In the genomic region with DNA sequence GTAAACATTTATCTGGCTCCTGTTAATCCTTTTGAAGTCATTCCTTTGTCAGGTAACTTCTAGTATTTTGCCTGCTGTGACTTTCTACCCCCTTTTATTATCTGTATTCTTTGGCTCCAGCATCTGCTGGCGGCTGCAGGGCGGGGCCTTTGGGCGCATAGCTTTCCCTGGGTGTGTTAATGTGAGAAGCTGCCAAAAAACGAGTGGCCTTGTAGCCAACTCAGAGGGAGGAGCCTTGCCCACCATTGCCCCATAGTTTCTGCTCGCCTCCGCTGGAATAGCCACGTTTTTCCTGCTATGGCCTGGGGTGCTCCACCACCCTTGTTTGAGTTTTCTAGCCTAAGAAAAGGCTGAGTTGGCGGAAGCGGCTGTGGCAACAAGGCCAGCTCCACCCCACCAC, we compare ENCODE assay signal across 23 mouse cellular contexts. TPM values are rescaled to one million over a fixed set of nuclear protein-coding genes. Genes with fewer than 3 reads are reported as not detected.
DNase-seq lines count a peak whose midpoint lies in the region; ATAC-seq and TF ChIP-seq lines count a peak whose summit lies in the region.
"Had no signal": no experiment of that assay in that cellular context is flagged by ENCODE, and none has a peak within 500 bp of the region (broad histone marks: within the 10 kb centered on the region; RNA-seq: fewer than 3 reads in every experiment).

No protein-coding gene starts in this region.

- no peak for TF ChIP-seq EP300 in heart, postnatal 0 days (IDR thresholded peaks at IDR 0.05; ENCODE audit: low read depth)

- DNase-seq in heart, postnatal 0 days (ENCODE audit: low spot score): no peak
- no peak for DNase-seq in heart, adult 9 months (ENCODE audit: low spot score in 2 of 2)
- DNase-seq in ES-CJ7 (ENCODE audit: low read depth, low spot score): peak; percentile 60
- peak; percentile 58 for DNase-seq in large intestine, adult 2 months (ENCODE audit: low read depth, low spot score)
- no peak for DNase-seq in layer of hippocampus, adult 8-10 months (ENCODE audit: low spot score in 2 of 2)
- no peak for DNase-seq in testis, postnatal 14 days (ENCODE audit: low spot score)
- DNase-seq: adrenal gland, adult 8-10 months; cerebellum, adult 8-10 months; kidney, adult 11 months; layer of hippocampus, postnatal 36 days; midbrain, embryonic 14.5 days had no signal

- H3K27me3 ChIP-seq in heart, postnatal 0 days (ENCODE audit: control insufficient read depth, insufficient read depth, low read length): no peaks in the 10 kb centered on the region
- H3K27me3 ChIP-seq in E14TG2a.4 (ENCODE audit: insufficient read depth, low read length): no peaks in the 10 kb centered on the region
- H3K27me3 ChIP-seq in kidney, embryonic 14.5 days (ENCODE audit: control insufficient read depth, insufficient read depth, low read length): no peaks in the 10 kb centered on the region
- H3K27me3 ChIP-seq: embryonic facial prominence, embryonic 12.5 days; forebrain, embryonic 15.5 days; limb, embryonic 13.5 days; neural tube, embryonic 13.5 days had no signal

- no peak overlapping the region for H3K27ac ChIP-seq in heart, postnatal 0 days (ENCODE audit: low read depth)
- H3K27ac ChIP-seq in kidney, embryonic 14.5 days (ENCODE audit: low read depth, low read length): no peak overlapping the region
- H3K27ac ChIP-seq: embryonic facial prominence, embryonic 12.5 days; forebrain, embryonic 15.5 days; kidney, postnatal 0 days; limb, embryonic 13.5 days; neural tube, embryonic 13.5 days had no signal

- 63% methylated on average over 9 of the region's 9 CpGs for WGBS in heart, postnatal 0 days
- 28% methylated on average over 9 of the region's 9 CpGs for WGBS in large intestine, adult 2 months
- WGBS in kidney, embryonic 14.5 days: 75% methylated on average over 9 of the region's 9 CpGs

- TF ChIP-seq CTCF in heart, postnatal 0 days (IDR thresholded peaks at IDR 0.05; ENCODE audit: low read depth): no peak
- no peak for TF ChIP-seq CTCF in E14TG2a.4 (conservative IDR thresholded peaks at IDR 0.05; ENCODE audit: low read length)

- H3K9ac ChIP-seq in heart, postnatal 0 days (replicated peaks; ENCODE audit: low read depth, low read length): no peak overlapping the region
- H3K9ac ChIP-seq in kidney, embryonic 14.5 days (ENCODE audit: low read depth, low read length): no peak overlapping the region
- H3K9ac ChIP-seq: embryonic facial prominence, embryonic 12.5 days; forebrain, embryonic 15.5 days; limb, embryonic 13.5 days; neural tube, embryonic 13.5 days had no signal

- H3K4me1 ChIP-seq in heart, postnatal 0 days (ENCODE audit: control insufficient read depth, insufficient read depth): no peaks in the 10 kb centered on the region
- H3K4me1 ChIP-seq in E14TG2a.4 (replicated peaks; ENCODE audit: low read depth, low read length): no peaks in the 10 kb centered on the region
- no peaks in the 10 kb centered on the region for H3K4me1 ChIP-seq in kidney, embryonic 14.5 days (ENCODE audit: control insufficient read depth, insufficient read depth, low read length)
- H3K4me1 ChIP-seq: embryonic facial prominence, embryonic 12.5 days; forebrain, embryonic 15.5 days; limb, embryonic 13.5 days; neural tube, embryonic 13.5 days had no signal

- H3K36me3 ChIP-seq in heart, postnatal 0 days (replicated peaks; ENCODE audit: control insufficient read depth, insufficient read depth, low read length): no peaks in the 10 kb centered on the region
- H3K36me3 ChIP-seq in E14TG2a.4 (ENCODE audit: insufficient read depth, low read length): no peaks in the 10 kb centered on the region
- no peaks in the 10 kb centered on the region for H3K36me3 ChIP-seq in kidney, embryonic 14.5 days (ENCODE audit: control insufficient read depth, insufficient read depth, low read length)
- H3K36me3 ChIP-seq: embryonic facial prominence, embryonic 12.5 days; forebrain, embryonic 15.5 days; limb, embryonic 13.5 days; neural tube, embryonic 13.5 days had no signal

- no peak; the same call in 1 of the 2 replicates for ATAC-seq in heart, postnatal 0 days (ENCODE audit: insufficient read depth, low read depth)
- no peak for ATAC-seq in kidney, embryonic 14.5 days (ENCODE audit: low FRiP score, low TSS enrichment)
- ATAC-seq: forebrain, embryonic 15.5 days had no signal

- H3K4me2 ChIP-seq in heart, postnatal 0 days (ENCODE audit: low read depth, low read length): peak overlapping the region; percentile 28; the same call in 1 of the 2 replicates
- H3K4me2 ChIP-seq in kidney, embryonic 14.5 days (replicated peaks; ENCODE audit: low read depth, low read length): no peak overlapping the region
- H3K4me2 ChIP-seq: embryonic facial prominence, embryonic 12.5 days; forebrain, embryonic 15.5 days; limb, embryonic 13.5 days; neural tube, embryonic 13.5 days had no signal

- 0 out of 2 replicates have a peak, but pooled peaks cover 5% of the 10 kb centered on the region for H3K9me3 ChIP-seq in heart, postnatal 0 days (replicated peaks; ENCODE audit: control insufficient read depth, low read length)
- H3K9me3 ChIP-seq in E14TG2a.4 (ENCODE audit: low read length): peaks cover 69% of the 10 kb centered on the region
- peaks cover 7% of the 10 kb centered on the region for H3K9me3 ChIP-seq in kidney, embryonic 14.5 days (ENCODE audit: control insufficient read depth, low read length)
- H3K9me3 ChIP-seq: embryonic facial prominence, embryonic 12.5 days had no signal

- H3K4me3 ChIP-seq in heart, postnatal 0 days (ENCODE audit: low read depth, low read length): no peak overlapping the region
- peak overlapping the region; percentile 43 for H3K4me3 ChIP-seq in E14TG2a.4 (replicated peaks; ENCODE audit: low read length)
- no peak overlapping the region for H3K4me3 ChIP-seq in kidney, embryonic 14.5 days (ENCODE audit: low read length)
- H3K4me3 ChIP-seq: embryonic facial prominence, embryonic 12.5 days; forebrain, embryonic 15.5 days; limb, embryonic 13.5 days; neural tube, embryonic 13.5 days had no signal

RNA-seq across cellular contexts. Expression of a gene that starts 7.8 kb away (rescaled TPM):
- total RNA-seq in heart, postnatal 0 days (2014; rRNA removed; ENCODE audit: low replicate concordance): 0.46 TPM in 1 of 2 replicates, not detected in the other
- 1.6 and 1.7 TPM in 2 replicates for polyA plus RNA-seq in heart, postnatal 0 days (2015; fragmentation: Nextera tagmentation; extraction: Ambion mirVana)
- 26.4 and 30.3 TPM in 2 replicates for polyA plus RNA-seq in large intestine, adult 2 months (2012; rRNA removed)
- polyA plus RNA-seq in kidney, embryonic 14.5 days (2014; fragmentation: Nextera tagmentation; extraction: Ambion mirVana): 6.3 and 7.7 TPM in 2 replicates
- total RNA-seq in layer of hippocampus, adult 8-10 months (2022): 1 to 10 TPM in 2 of 4 experiments, not detected in 2; 1.7 to 2.9 TPM
- total RNA-seq: layer of hippocampus, postnatal 36 days had no signal

RNA-seq across cellular contexts. Expression of a gene that starts 32.7 kb away (rescaled TPM):
- 0.69 and 7.6 TPM in 2 replicates for total RNA-seq in heart, postnatal 0 days (2014; rRNA removed; ENCODE audit: low replicate concordance)
- polyA plus RNA-seq in heart, postnatal 0 days (2015; fragmentation: Nextera tagmentation; extraction: Ambion mirVana): 0.12 and 0.86 TPM in 2 replicates
- not detected in 2 replicates for polyA plus RNA-seq in large intestine, adult 2 months (2012; rRNA removed)
- 3.0 and 4.5 TPM in 2 replicates for polyA plus RNA-seq in kidney, embryonic 14.5 days (2014; fragmentation: Nextera tagmentation; extraction: Ambion mirVana)
- total RNA-seq in layer of hippocampus, adult 8-10 months (2022): 1 to 10 TPM; 2.1 to 2.8 (median 2.6) TPM
- total RNA-seq: common myeloid progenitor, adult 5-6 weeks had no signal
- polyA plus RNA-seq: embryonic facial prominence, embryonic 12.5 days; forebrain, embryonic 15.5 days; hindbrain, embryonic 11.5 days; limb, embryonic 13.5 days; midbrain, embryonic 14.5 days; neural tube, embryonic 13.5 days; small intestine, adult 2 months had no signal

RNA-seq across cellular contexts. Expression of a gene that starts 45.4 kb away (rescaled TPM):
- total RNA-seq in heart, postnatal 0 days (2014; rRNA removed; ENCODE audit: low replicate concordance): 0.04 and 1.6 TPM in 2 replicates
- polyA plus RNA-seq in heart, postnatal 0 days (2015; fragmentation: Nextera tagmentation; extraction: Ambion mirVana): 1.3 and 1.4 TPM in 2 replicates
- 7.9 and 10.5 TPM in 2 replicates for polyA plus RNA-seq in large intestine, adult 2 months (2012; rRNA removed)
- 16.5 and 18.8 TPM in 2 replicates for polyA plus RNA-seq in kidney, embryonic 14.5 days (2014; fragmentation: Nextera tagmentation; extraction: Ambion mirVana)
- total RNA-seq in layer of hippocampus, adult 8-10 months (2022): not detected
- total RNA-seq: common myeloid progenitor, adult 5-6 weeks; layer of hippocampus, postnatal 36 days; left cerebral cortex, postnatal 14 days; megakaryocyte, adult 5-6 weeks had no signal

Comparison
In these comparisons a context has a peak if more than half of its experiments do, and no peak if none do; other contexts are left out.
1. DNase-seq: peak in ES-CJ7 (single experiment) and large intestine, adult 2 months (single experiment); none in heart, postnatal 0 days (single experiment), heart, adult 9 months (0 of 2), layer of hippocampus, adult 8-10 months (0 of 2) and testis, postnatal 14 days (single experiment).